Mouse (Mus musculus): ENCODE measurements around the gene Sympk.
"Not testable (repeated sequence)": the region's sequence is repeated elsewhere in the genome, so short reads cannot be mapped to it uniquely, and the experiment has no call there.

Sympk gene

GRCm38 (mm10) chr7:19052345-19053135 lies 28.4 kb downstream of the Sympk start:
- DNase-seq (ENCODE audit: low spot score), result no peak

- DNase-seq (ENCODE audit: low spot score), result no peak
These were observed 29.0 kb downstream of the Sympk start for GRCm38 (mm10) chr7:19053136-19053532.

- no peak for DNase-seq (ENCODE audit: low spot score)
These were observed 30.0 kb downstream of the Sympk start, which contains the start of gene Rsph6a for GRCm38 (mm10) chr7:19054047-19054776. Gene Rsph6a (plus strand): TSS chr7:19054690.

GRCm38 (mm10) chr7:19054777-19055076 lies 30.6 kb downstream of the Sympk start:
- no peak for DNase-seq (ENCODE audit: low spot score)

- no peak for DNase-seq (ENCODE audit: low spot score)
These were observed 30.9 kb downstream of the Sympk start for GRCm38 (mm10) chr7:19055108-19055507.

- DNase-seq (ENCODE audit: low spot score), result no peak
These were observed 33.2 kb downstream of the Sympk start for GRCm38 (mm10) chr7:19057405-19057804.

- no peak for DNase-seq (ENCODE audit: low spot score)
These were observed 41.7 kb downstream of the Sympk start for GRCm38 (mm10) chr7:19065896-19066295.

GRCm38 (mm10) chr7:19067063-19067462 lies 42.9 kb downstream of the Sympk start:
- no peak for DNase-seq (ENCODE audit: low spot score)

GRCm38 (mm10) chr7:19067935-19068334 lies 43.8 kb downstream of the Sympk start:
- DNase-seq (ENCODE audit: low spot score), result no peak

- peak; percentile 69 for DNase-seq (ENCODE audit: low spot score)
These were observed 44.5 kb downstream of the Sympk start for GRCm38 (mm10) chr7:19068707-19069106.

- DNase-seq (ENCODE audit: low spot score), result no peak
These were observed 45.3 kb downstream of the Sympk start for GRCm38 (mm10) chr7:19069500-19069899.

- DNase-seq (ENCODE audit: low spot score), result not testable (repeated sequence)
These were observed 46.8 kb downstream of the Sympk start for GRCm38 (mm10) chr7:19071024-19071423.

GRCm38 (mm10) chr7:19073504-19073903 lies 49.3 kb downstream of the Sympk start:
- DNase-seq (ENCODE audit: low spot score), result no peak

- no peak for DNase-seq (ENCODE audit: low spot score)
These were observed 50.3 kb downstream of the Sympk start for GRCm38 (mm10) chr7:19074494-19074893.

- DNase-seq (ENCODE audit: low spot score), result no peak
These were observed 51.1 kb downstream of the Sympk start for GRCm38 (mm10) chr7:19075231-19075630.

GRCm38 (mm10) chr7:19075723-19076585 lies 51.8 kb downstream of the Sympk start, which contains the start of gene Dmwd:
Gene Dmwd (plus strand): TSS chr7:19076227.
- DNase-seq (ENCODE audit: low spot score), result peak; percentile 78

GRCm38 (mm10) chr7:19076586-19076991 lies 52.4 kb downstream of the Sympk start:
- DNase-seq (ENCODE audit: low spot score), result no peak

GRCm38 (mm10) chr7:19077761-19078160 lies 53.6 kb downstream of the Sympk start:
- no peak for DNase-seq (ENCODE audit: low spot score)

- no peak for DNase-seq (ENCODE audit: low spot score)
These were observed 54.6 kb downstream of the Sympk start for GRCm38 (mm10) chr7:19078732-19079131.

GRCm38 (mm10) chr7:19080451-19080950 lies 56.3 kb downstream of the Sympk start:
- DNase-seq (ENCODE audit: low spot score), result no peak

- DNase-seq (ENCODE audit: low spot score), result no peak
These were observed 58.0 kb downstream of the Sympk start for GRCm38 (mm10) chr7:19082171-19082570.

GRCm38 (mm10) chr7:19083096-19083495 lies 58.9 kb downstream of the Sympk start:
- no peak for DNase-seq (ENCODE audit: low spot score)

Measured in urinary bladder, postnatal 25 days (tissue).